11 mouse cellular contexts compared by ENCODE assay signal in the genomic region with DNA sequence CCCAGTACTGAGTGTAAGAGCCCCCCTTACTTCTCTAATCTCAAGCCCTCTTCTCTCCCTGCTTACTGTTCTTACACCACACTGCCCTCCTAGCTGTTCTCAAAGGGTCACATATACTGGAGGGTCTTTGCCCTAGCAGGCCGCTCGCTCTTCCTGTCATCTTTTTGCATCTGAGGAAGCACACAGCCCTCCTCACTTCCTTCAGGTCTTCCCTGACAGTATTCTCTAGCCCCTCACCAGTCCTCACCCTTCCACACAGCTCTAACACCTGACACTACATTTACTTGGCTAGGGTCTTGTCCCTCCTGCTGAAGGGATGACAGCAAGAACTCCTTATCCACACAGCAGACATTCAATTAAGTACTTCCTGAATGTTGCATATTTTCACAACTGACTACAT. TPM values are rescaled to one million over a fixed set of nuclear protein-coding genes. Genes with fewer than 3 reads are reported as not detected.
DNase-seq lines count a peak whose midpoint lies in the region; ATAC-seq and TF ChIP-seq lines count a peak whose summit lies in the region.
"Had no signal": no experiment of that assay in that cellular context is flagged by ENCODE, and none has a peak within 500 bp of the region (broad histone marks: within the 10 kb centered on the region; RNA-seq: fewer than 3 reads in every experiment).

No protein-coding gene starts in this region.

- peaks cover 26% of the 10 kb centered on the region for H3K4me1 ChIP-seq in forebrain, postnatal 0 days (ENCODE audit: insufficient read depth)
- H3K4me1 ChIP-seq in forebrain, embryonic 11.5 days (replicated peaks; ENCODE audit: control insufficient read depth, insufficient read depth, low read length), result peaks cover 2% of the 10 kb centered on the region; the same call in 1 of the 2 replicates
- peaks cover 27% of the 10 kb centered on the region for H3K4me1 ChIP-seq in limb, embryonic 13.5 days
- peaks cover 30% of the 10 kb centered on the region for H3K4me1 ChIP-seq in limb, embryonic 10.5 days
- peaks cover 51% of the 10 kb centered on the region for H3K4me1 ChIP-seq in liver, postnatal 0 days (ENCODE audit: insufficient read depth)

- no peaks in the 10 kb centered on the region for H3K27me3 ChIP-seq in forebrain, postnatal 0 days (ENCODE audit: insufficient read depth, low read length)
- H3K27me3 ChIP-seq in forebrain, embryonic 11.5 days (ENCODE audit: control insufficient read depth, insufficient read depth, low read length), result no peaks in the 10 kb centered on the region
- no peaks in the 10 kb centered on the region for H3K27me3 ChIP-seq in limb, embryonic 13.5 days
- no peaks in the 10 kb centered on the region for H3K27me3 ChIP-seq in limb, embryonic 10.5 days (ENCODE audit: low read depth, poor library complexity, severe bottlenecking)
- H3K27me3 ChIP-seq in liver, postnatal 0 days (ENCODE audit: insufficient read depth, low read length), result no peaks in the 10 kb centered on the region

- H3K9ac ChIP-seq in forebrain, postnatal 0 days, result no peak overlapping the region
- H3K9ac ChIP-seq in forebrain, embryonic 11.5 days (ENCODE audit: low read length), result no peak overlapping the region
- no peak overlapping the region for H3K9ac ChIP-seq in limb, embryonic 13.5 days
- peak overlapping the region; percentile 57 for H3K9ac ChIP-seq in liver, postnatal 0 days (replicated peaks)

- TF ChIP-seq EP300 in liver, postnatal 0 days (IDR thresholded peaks at IDR 0.05; ENCODE audit: low read depth), result no peak

- TF ChIP-seq CTCF in forebrain, postnatal 0 days (IDR thresholded peaks at IDR 0.05; ENCODE audit: low read depth), result no peak
- TF ChIP-seq CTCF in liver, postnatal 0 days (IDR thresholded peaks at IDR 0.05; ENCODE audit: low read depth), result no peak

- H3K4me2 ChIP-seq in forebrain, postnatal 0 days (ENCODE audit: low read depth), result 0 out of 2 replicates have a peak overlapping the region, but pooled peaks have one; percentile 13
- no peak overlapping the region for H3K4me2 ChIP-seq in forebrain, embryonic 11.5 days (ENCODE audit: low read depth, low read length, severe bottlenecking)
- peak overlapping the region; percentile 12; the same call in 1 of the 2 replicates for H3K4me2 ChIP-seq in limb, embryonic 13.5 days (replicated peaks)
- H3K4me2 ChIP-seq in liver, postnatal 0 days (ENCODE audit: low read depth, low read length), result peak overlapping the region; percentile 76

- no peak overlapping the region for H3K27ac ChIP-seq in forebrain, postnatal 0 days (ENCODE audit: low read depth, low read length)
- H3K27ac ChIP-seq in forebrain, embryonic 11.5 days (ENCODE audit: low read depth, low read length), result no peak overlapping the region
- H3K27ac ChIP-seq in limb, embryonic 13.5 days, result no peak overlapping the region
- no peak overlapping the region for H3K27ac ChIP-seq in limb, embryonic 10.5 days
- H3K27ac ChIP-seq in liver, postnatal 0 days (ENCODE audit: low read depth), result peak overlapping the region; percentile 40; the same call in 1 of the 2 replicates

- H3K36me3 ChIP-seq in forebrain, postnatal 0 days (ENCODE audit: insufficient read depth), result no peaks in the 10 kb centered on the region
- H3K36me3 ChIP-seq in forebrain, embryonic 11.5 days (ENCODE audit: control insufficient read depth, insufficient read depth, low read length), result no peaks in the 10 kb centered on the region
- no peaks in the 10 kb centered on the region for H3K36me3 ChIP-seq in limb, embryonic 13.5 days
- no peaks in the 10 kb centered on the region for H3K36me3 ChIP-seq in limb, embryonic 10.5 days
- no peaks in the 10 kb centered on the region for H3K36me3 ChIP-seq in liver, postnatal 0 days (replicated peaks; ENCODE audit: insufficient read depth, low read length)

- no peak for ATAC-seq in forebrain, postnatal 0 days
- no peak for ATAC-seq in forebrain, embryonic 11.5 days (replicated peaks; ENCODE audit: low FRiP score)
- no peak for ATAC-seq in limb, embryonic 13.5 days (ENCODE audit: low FRiP score, low read depth)
- no peak for ATAC-seq in liver, postnatal 0 days
- ATAC-seq: forebrain, embryonic 16.5 days had no signal

- H3K4me3 ChIP-seq in forebrain, postnatal 0 days (ENCODE audit: low read depth, low read length), result no peak overlapping the region
- no peak overlapping the region for H3K4me3 ChIP-seq in forebrain, embryonic 11.5 days (ENCODE audit: low read depth, low read length)
- H3K4me3 ChIP-seq in limb, embryonic 13.5 days, result no peak overlapping the region
- H3K4me3 ChIP-seq in limb, embryonic 10.5 days, result no peak overlapping the region
- peak overlapping the region; percentile 73 for H3K4me3 ChIP-seq in liver, postnatal 0 days (ENCODE audit: low read depth, low read length)

- 93% methylated on average over 2 of the region's 2 CpGs for WGBS in forebrain, postnatal 0 days
- WGBS in forebrain, embryonic 11.5 days, result 82% methylated on average over 2 of the region's 2 CpGs
- WGBS in limb, embryonic 13.5 days, result 93% methylated on average over 2 of the region's 2 CpGs
- 82% methylated on average over 2 of the region's 2 CpGs for WGBS in limb, embryonic 10.5 days
- whole genome bisulfite sequencing in liver, postnatal 0 days (ENCODE audit: insufficient replicate concordance), result 64% methylated on average over 2 of the region's 2 CpGs

- H3K9me3 ChIP-seq in forebrain, postnatal 0 days (ENCODE audit: low read length), result no peaks in the 10 kb centered on the region
- H3K9me3 ChIP-seq in forebrain, embryonic 11.5 days (ENCODE audit: control insufficient read depth, low read length), result no peaks in the 10 kb centered on the region
- no peaks in the 10 kb centered on the region for H3K9me3 ChIP-seq in limb, embryonic 13.5 days
- no peaks in the 10 kb centered on the region for H3K9me3 ChIP-seq in limb, embryonic 10.5 days (replicated peaks)
- H3K9me3 ChIP-seq in liver, postnatal 0 days (ENCODE audit: low read length), result no peaks in the 10 kb centered on the region

- no peak for DNase-seq in forebrain, postnatal 0 days
- DNase-seq in forebrain, embryonic 11.5 days (ENCODE audit: low spot score), result no peak
- DNase-seq in limb, embryonic 10.5 days (ENCODE audit: low spot score), result no peak
- peak; percentile 46 for DNase-seq in MEL-GATA-1-ER (ENCODE audit: extremely low read depth, low read depth)
- DNase-seq in liver, postnatal 0 days, result no peak
- no peak for DNase-seq in frontal cortex, postnatal 36 days (ENCODE audit: low spot score in 2 of 2)
- no peak for DNase-seq in natural killer cell, adult 2 months (ENCODE audit: low spot score in 2 of 2)
- DNase-seq: cerebellum, adult 9-11 months; right cerebral cortex, postnatal 4 days had no signal

RNA-seq across cellular contexts. Expression of a gene that starts 2.4 kb away (rescaled TPM):
- 36.4 and 37.5 TPM in 2 replicates for total RNA-seq in forebrain, postnatal 0 days (2014; rRNA removed)
- polyA plus RNA-seq in forebrain, postnatal 0 days (2015; fragmentation: Nextera tagmentation; extraction: Ambion mirVana), result 60.7 and 70.5 TPM in 2 replicates
- polyA plus RNA-seq in forebrain, embryonic 11.5 days (2014; fragmentation: Nextera tagmentation; extraction: Ambion mirVana), result 75.9 and 84.3 TPM in 2 replicates
- polyA plus RNA-seq in limb, embryonic 13.5 days (2015; fragmentation: Nextera tagmentation; extraction: Ambion mirVana), result 95.5 and 98.4 TPM in 2 replicates
- 67.3 and 71.6 TPM in 2 replicates for polyA plus RNA-seq in limb, embryonic 10.5 days (2016; fragmentation: Nextera tagmentation; extraction: Ambion mirVana)
- polyA plus RNA-seq in liver, postnatal 0 days (2015; fragmentation: Nextera tagmentation; extraction: Ambion mirVana), result 89.0 and 93.3 TPM in 2 replicates
